16 mouse cellular contexts compared by ENCODE assay signal in the genomic region with DNA sequence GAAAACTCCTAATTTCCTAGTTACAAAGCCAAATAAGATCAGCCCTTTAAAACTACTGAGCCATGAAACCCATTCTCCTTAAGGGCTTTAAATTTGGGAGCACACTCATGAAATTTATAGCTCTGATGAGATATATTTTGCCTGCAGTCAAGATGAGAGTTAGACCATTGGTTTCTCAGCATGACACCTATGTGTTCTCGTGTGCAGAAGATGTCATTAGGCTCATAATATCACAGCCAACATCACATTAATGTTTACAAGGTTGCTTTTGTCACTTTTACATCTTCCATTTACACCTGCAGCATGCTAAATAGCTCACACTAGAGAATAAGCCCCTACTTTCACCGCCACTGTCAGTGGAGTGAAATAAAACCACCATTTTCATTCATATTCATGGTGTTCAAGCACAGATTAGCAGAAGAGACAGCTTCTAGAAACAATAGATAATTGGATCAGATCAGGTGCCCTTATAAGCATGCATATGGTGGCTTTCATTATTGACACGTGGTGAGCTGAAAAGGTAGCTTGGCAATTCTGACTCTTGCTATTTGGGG.
"Had no signal": no experiment of that assay in that cellular context is flagged by ENCODE, and none has a peak within 500 bp of the region (broad histone marks: within the 10 kb centered on the region; RNA-seq: fewer than 3 reads in every experiment).

No protein-coding gene starts in this region.

- H3K4me2 ChIP-seq: limb, embryonic 12.5 days; liver, embryonic 13.5 days; lung, embryonic 15.5 days; midbrain, embryonic 12.5 days had no signal

- H3K9ac ChIP-seq: limb, embryonic 12.5 days; liver, embryonic 13.5 days; liver, postnatal 0 days; lung, embryonic 15.5 days; midbrain, embryonic 12.5 days had no signal

- DNase-seq: kidney, adult 9 months; kidney, postnatal 4 days; liver; liver, embryonic 13.5 days; liver, postnatal 0 days; lung, postnatal 14 days; right cerebral cortex, adult 18-20 months; right cerebral cortex, postnatal 25 days; thymus, postnatal 4 days had no signal

- ATAC-seq: liver, postnatal 0 days had no signal

- H3K4me1 ChIP-seq: limb, embryonic 12.5 days; liver, embryonic 13.5 days; lung, embryonic 15.5 days had no signal

- H3K36me3 ChIP-seq: limb, embryonic 12.5 days; liver, embryonic 13.5 days; lung, embryonic 15.5 days; midbrain, embryonic 12.5 days had no signal

- H3K9me3 ChIP-seq: limb, embryonic 12.5 days; liver, embryonic 13.5 days; lung, embryonic 15.5 days; midbrain, embryonic 12.5 days had no signal

- H3K27me3 ChIP-seq: limb, embryonic 12.5 days; liver, embryonic 13.5 days; lung, embryonic 15.5 days; megakaryocyte, embryonic 14.5 days; midbrain, embryonic 12.5 days had no signal

- H3K4me3 ChIP-seq: layer of hippocampus, adult 2 months; limb, embryonic 12.5 days; liver, embryonic 13.5 days; lung, embryonic 15.5 days; megakaryocyte, embryonic 14.5 days; midbrain, embryonic 12.5 days had no signal

- H3K27ac ChIP-seq: kidney, postnatal 0 days; layer of hippocampus, adult 2 months; limb, embryonic 12.5 days; liver, embryonic 13.5 days; lung, embryonic 15.5 days; macrophage; midbrain, embryonic 12.5 days had no signal
